ENCODE assay signal across 12 mouse cellular contexts in the genomic region with DNA sequence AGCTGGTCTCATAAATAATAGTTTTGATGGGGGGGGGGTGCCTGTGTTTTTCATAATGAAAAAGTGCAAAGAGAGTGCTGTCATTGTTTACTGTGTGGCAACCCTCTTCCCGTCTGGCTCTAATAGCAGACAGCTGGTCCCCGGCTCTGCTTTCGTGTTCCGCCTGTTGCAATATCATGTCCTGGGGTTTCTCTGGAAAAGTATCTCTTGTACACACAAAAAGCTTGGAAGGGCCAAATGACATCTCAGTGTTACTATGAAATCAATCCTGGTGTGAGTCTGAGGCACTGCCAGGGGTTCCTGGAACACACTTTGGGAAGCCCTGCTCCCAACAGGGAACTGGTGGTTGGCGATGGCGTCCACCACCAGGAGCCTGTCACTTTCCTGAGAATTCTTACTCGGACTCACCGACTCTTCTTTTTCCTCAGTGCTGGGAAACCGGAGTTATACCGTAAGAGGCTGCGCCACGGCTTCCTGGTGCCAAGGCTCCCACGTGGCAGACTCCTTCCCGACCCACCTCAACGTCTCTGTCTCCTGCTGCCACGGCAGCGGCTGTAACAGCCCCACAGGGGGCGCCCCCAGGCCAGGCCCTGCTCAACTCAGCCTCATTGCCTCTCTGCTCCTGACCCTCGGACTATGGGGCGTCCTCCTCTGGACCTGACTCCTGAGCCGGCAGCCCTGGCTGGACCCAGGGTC. TPM values are rescaled to one million over a fixed set of nuclear protein-coding genes. Genes with fewer than 3 reads are reported as not detected.
DNase-seq lines count a peak whose midpoint lies in the region; ATAC-seq lines count a peak whose summit lies in the region.
"Had no signal": no experiment of that assay in that cellular context is flagged by ENCODE, and none has a peak within 500 bp of the region (broad histone marks: within the 10 kb centered on the region; RNA-seq: fewer than 3 reads in every experiment).

No protein-coding gene starts in this region.

- H3K36me3 ChIP-seq in hindbrain, embryonic 15.5 days: no peaks in the 10 kb centered on the region
- H3K36me3 ChIP-seq in hindbrain, embryonic 14.5 days (replicated peaks; ENCODE audit: control insufficient read depth, insufficient read depth): no peaks in the 10 kb centered on the region
- H3K36me3 ChIP-seq: midbrain, embryonic 12.5 days had no signal

- H3K27me3 ChIP-seq in hindbrain, embryonic 15.5 days: no peaks in the 10 kb centered on the region
- H3K27me3 ChIP-seq in hindbrain, embryonic 14.5 days (ENCODE audit: control insufficient read depth, insufficient read depth, low read length): no peaks in the 10 kb centered on the region

- no peak; the same call in 1 of the 2 replicates for ATAC-seq in hindbrain, embryonic 15.5 days (ENCODE audit: low FRiP score, low read depth)
- ATAC-seq in hindbrain, embryonic 14.5 days (ENCODE audit: low FRiP score): no peak
- no peak for ATAC-seq in granulocyte monocyte progenitor cell, adult 5-6 weeks (replicated peaks; ENCODE audit: poor library complexity, severe bottlenecking)
- ATAC-seq in megakaryocyte progenitor cell, adult 5-6 weeks (replicated peaks; ENCODE audit: poor library complexity): no peak

- H3K9me3 ChIP-seq in hindbrain, embryonic 15.5 days: no peaks in the 10 kb centered on the region
- no peaks in the 10 kb centered on the region for H3K9me3 ChIP-seq in hindbrain, embryonic 14.5 days (ENCODE audit: control insufficient read depth, low read length)
- H3K9me3 ChIP-seq: midbrain, embryonic 12.5 days had no signal

- no peak overlapping the region for H3K27ac ChIP-seq in hindbrain, embryonic 15.5 days (replicated peaks)
- no peak overlapping the region for H3K27ac ChIP-seq in hindbrain, embryonic 14.5 days
- H3K27ac ChIP-seq: midbrain, embryonic 12.5 days had no signal

- H3K4me2 ChIP-seq in hindbrain, embryonic 15.5 days: peak overlapping the region; percentile 18
- no peak overlapping the region for H3K4me2 ChIP-seq in hindbrain, embryonic 14.5 days (replicated peaks)
- H3K4me2 ChIP-seq: midbrain, embryonic 12.5 days had no signal

- DNase-seq in hindbrain, embryonic 14.5 days (ENCODE audit: low spot score): no peak
- peak; percentile 28 for DNase-seq in A20 (ENCODE audit: low read depth, low spot score)
- peak; percentile 54 for DNase-seq in cerebellum, adult 9-10 months
- DNase-seq in layer of hippocampus, adult 8-10 months (ENCODE audit: low spot score in 2 of 2): peak; percentile 69 to 74
- DNase-seq in urinary bladder, postnatal 4 days (ENCODE audit: low spot score in 2 of 2): no peak
- DNase-seq: spleen, adult 18-20 months had no signal

- H3K4me3 ChIP-seq in hindbrain, embryonic 15.5 days: no peak overlapping the region
- no peak overlapping the region for H3K4me3 ChIP-seq in hindbrain, embryonic 14.5 days (replicated peaks; ENCODE audit: low read length)
- H3K4me3 ChIP-seq: midbrain, embryonic 12.5 days had no signal

- H3K9ac ChIP-seq in hindbrain, embryonic 15.5 days: no peak overlapping the region
- H3K9ac ChIP-seq in hindbrain, embryonic 14.5 days: no peak overlapping the region
- H3K9ac ChIP-seq: midbrain, embryonic 12.5 days had no signal

- peaks cover 13% of the 10 kb centered on the region for H3K4me1 ChIP-seq in hindbrain, embryonic 15.5 days (replicated peaks)
- peaks cover 3% of the 10 kb centered on the region; the same call in 1 of the 2 replicates for H3K4me1 ChIP-seq in hindbrain, embryonic 14.5 days (replicated peaks; ENCODE audit: control insufficient read depth, insufficient read depth, low read length)

- 31% methylated on average over 21 of the region's 21 CpGs for WGBS in hindbrain, embryonic 15.5 days
- WGBS in hindbrain, embryonic 14.5 days: 28% methylated on average over 21 of the region's 21 CpGs

RNA-seq across cellular contexts. Expression of gene Cadm4, which starts 6.9 kb away (rescaled TPM):
- polyA plus RNA-seq in hindbrain, embryonic 15.5 days (2015; fragmentation: Nextera tagmentation; extraction: Ambion mirVana): 77.9 and 80.4 TPM in 2 replicates
- polyA plus RNA-seq in hindbrain, embryonic 14.5 days (2014; fragmentation: Nextera tagmentation; extraction: Ambion mirVana): 22.7 and 28.3 TPM in 2 replicates
- total RNA-seq in layer of hippocampus, adult 8-10 months (2022): 100 to 1,000 TPM; 123 to 166 (median 143) TPM
- total RNA-seq in granulocyte monocyte progenitor cell, adult 5-6 weeks (2014; fragmentation: Nextera tagmentation): not detected in 2 replicates
- not detected in 2 replicates for total RNA-seq in granulocyte monocyte progenitor cell, adult 5-6 weeks (2017)
- not detected in 2 replicates for total RNA-seq in megakaryocyte progenitor cell, adult 5-6 weeks (2015)
- not detected in 2 replicates for total RNA-seq in megakaryocyte progenitor cell, adult 5-6 weeks (2017)
- total RNA-seq: common myeloid progenitor, adult 5-6 weeks had no signal

RNA-seq across cellular contexts. Expression of gene Plaur, which starts 12.7 kb away (rescaled TPM):
- 1.3 and 1.5 TPM in 2 replicates for polyA plus RNA-seq in hindbrain, embryonic 15.5 days (2015; fragmentation: Nextera tagmentation; extraction: Ambion mirVana)
- 1.6 and 1.9 TPM in 2 replicates for polyA plus RNA-seq in hindbrain, embryonic 14.5 days (2014; fragmentation: Nextera tagmentation; extraction: Ambion mirVana)
- total RNA-seq in layer of hippocampus, adult 8-10 months (2022): 1 to 10 TPM in 3 of 4 experiments, under 1 TPM in 1; 0.87 to 8.3 (median 2.7) TPM
- 19.0 and 20.5 TPM in 2 replicates for total RNA-seq in granulocyte monocyte progenitor cell, adult 5-6 weeks (2014; fragmentation: Nextera tagmentation)
- total RNA-seq in granulocyte monocyte progenitor cell, adult 5-6 weeks (2017): 23.9 and 26.2 TPM in 2 replicates
- total RNA-seq in megakaryocyte progenitor cell, adult 5-6 weeks (2015): 17.9 and 21.2 TPM in 2 replicates
- total RNA-seq in megakaryocyte progenitor cell, adult 5-6 weeks (2017): 20.5 and 27.6 TPM in 2 replicates

RNA-seq across cellular contexts. Expression of gene Irgc1, which starts 22.9 kb away (rescaled TPM):
- polyA plus RNA-seq in hindbrain, embryonic 15.5 days (2015; fragmentation: Nextera tagmentation; extraction: Ambion mirVana): not detected in 2 replicates
- not detected in 2 replicates for polyA plus RNA-seq in hindbrain, embryonic 14.5 days (2014; fragmentation: Nextera tagmentation; extraction: Ambion mirVana)
- total RNA-seq in layer of hippocampus, adult 8-10 months (2022): not detected
- total RNA-seq in granulocyte monocyte progenitor cell, adult 5-6 weeks (2014; fragmentation: Nextera tagmentation): not detected in 2 replicates
- total RNA-seq in granulocyte monocyte progenitor cell, adult 5-6 weeks (2017): not detected in 2 replicates
- total RNA-seq in megakaryocyte progenitor cell, adult 5-6 weeks (2015): 0.07 TPM in 1 of 2 replicates, not detected in the other
- total RNA-seq in megakaryocyte progenitor cell, adult 5-6 weeks (2017): not detected in 2 replicates
- total RNA-seq: common myeloid progenitor, adult 5-6 weeks; hematopoietic stem cell, adult 5-6 weeks had no signal
- polyA plus RNA-seq: midbrain, embryonic 12.5 days had no signal

RNA-seq across cellular contexts. Expression of gene Zfp428, which starts 31.8 kb away (rescaled TPM):
- 281 and 307 TPM in 2 replicates for polyA plus RNA-seq in hindbrain, embryonic 15.5 days (2015; fragmentation: Nextera tagmentation; extraction: Ambion mirVana)
- 181 and 201 TPM in 2 replicates for polyA plus RNA-seq in hindbrain, embryonic 14.5 days (2014; fragmentation: Nextera tagmentation; extraction: Ambion mirVana)
- total RNA-seq in layer of hippocampus, adult 8-10 months (2022): 10 to 100 TPM; 29.7 to 38.9 (median 34.5) TPM
- 1.5 and 4.0 TPM in 2 replicates for total RNA-seq in granulocyte monocyte progenitor cell, adult 5-6 weeks (2014; fragmentation: Nextera tagmentation)
- 2.2 and 2.7 TPM in 2 replicates for total RNA-seq in granulocyte monocyte progenitor cell, adult 5-6 weeks (2017)
- total RNA-seq in megakaryocyte progenitor cell, adult 5-6 weeks (2015): 2.0 and 2.2 TPM in 2 replicates
- total RNA-seq in megakaryocyte progenitor cell, adult 5-6 weeks (2017): 1.3 and 3.6 TPM in 2 replicates

RNA-seq across cellular contexts. Expression of gene AC161166.1, which starts 37.3 kb away (rescaled TPM):
- 1.00 and 1.5 TPM in 2 replicates for polyA plus RNA-seq in hindbrain, embryonic 15.5 days (2015; fragmentation: Nextera tagmentation; extraction: Ambion mirVana)
- polyA plus RNA-seq in hindbrain, embryonic 14.5 days (2014; fragmentation: Nextera tagmentation; extraction: Ambion mirVana): 0.65 and 0.98 TPM in 2 replicates
- not detected for total RNA-seq in layer of hippocampus, adult 8-10 months (2022)
- total RNA-seq in granulocyte monocyte progenitor cell, adult 5-6 weeks (2014; fragmentation: Nextera tagmentation): not detected in 2 replicates
- not detected in 2 replicates for total RNA-seq in granulocyte monocyte progenitor cell, adult 5-6 weeks (2017)
- total RNA-seq in megakaryocyte progenitor cell, adult 5-6 weeks (2015): not detected in 2 replicates
- total RNA-seq in megakaryocyte progenitor cell, adult 5-6 weeks (2017): not detected in 2 replicates
- total RNA-seq: common myeloid progenitor, adult 5-6 weeks; hematopoietic stem cell, adult 5-6 weeks had no signal

Comparison
In these comparisons a context has a peak if more than half of its experiments do, and no peak if none do; other contexts are left out.
1. DNase-seq: peak in A20 (single experiment), cerebellum, adult 9-10 months (single experiment) and layer of hippocampus, adult 8-10 months (2 of 2); none in hindbrain, embryonic 14.5 days (single experiment) and urinary bladder, postnatal 4 days (0 of 2).
2. RNA of gene Cadm4, which starts 6.9 kb away (total RNA-seq): 123 to 166 TPM in layer of hippocampus, adult 8-10 months; not detected in granulocyte monocyte progenitor cell, adult 5-6 weeks and not detected in megakaryocyte progenitor cell, adult 5-6 weeks; every median in the first group is over 100 times any median in the second.